Mouse (Mus musculus) lung, adult 2 months (tissue): ENCODE measurements around the gene Lyrm7.
"Not testable (repeated sequence)": the region's sequence is repeated elsewhere in the genome, so short reads cannot be mapped to it uniquely, and the experiment has no call there.

ENCODE experiments used
- CTCF ChIP-seq: fragments of 200-500 bp; IDR thresholded peaks from 2 replicates; pipeline ENCODE4 v1.5.1; 2011; ENCODE audit warnings: mild to moderate bottlenecking, low read length, control low read depth; ENCODE audit not compliant: insufficient read depth
- POLR2A ChIP-seq: fragments of 200-500 bp; IDR thresholded peaks from 2 replicates; pipeline ENCODE4 v1.6.1; 2011; ENCODE audit warnings: low read depth, mild to moderate bottlenecking, control low read depth, low read length, borderline replicate concordance; ENCODE audit errors: extremely low read depth

DNA sequence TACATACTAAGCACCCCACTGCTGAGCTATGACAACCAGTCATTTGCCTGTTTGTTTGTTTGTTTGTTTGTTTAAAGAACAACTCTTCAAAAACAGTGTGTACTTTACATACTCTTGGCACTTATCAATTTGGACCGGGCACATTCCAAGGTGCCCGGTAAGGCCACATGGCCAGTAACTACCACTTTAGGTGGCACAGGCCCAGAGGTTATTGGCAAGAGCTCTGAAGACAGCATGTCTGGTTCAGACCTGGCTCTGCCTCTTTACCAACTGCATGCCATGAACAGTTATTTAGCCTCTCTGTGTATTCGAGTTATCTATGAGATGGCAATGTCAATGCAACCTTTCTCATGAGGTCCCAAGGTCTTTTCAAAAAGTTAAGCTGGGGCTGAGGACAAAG, 35.9 kb upstream of the Lyrm7 start:
- not testable (repeated sequence) for TF ChIP-seq CTCF, POLR2A
